Mouse (Mus musculus) ES-Bruce4 (cell line): ENCODE results near the gene Gapt.

Source experiments
- CTCF ChIP-seq: IDR thresholded peaks from one replicate; pipeline ENCODE4 v1.8.1; 2011; ENCODE audit warnings: low read depth, low read length
- POLR2A ChIP-seq: IDR thresholded peaks from one replicate; pipeline ENCODE4 v1.8.1; 2011; ENCODE audit warnings: low read length; ENCODE audit not compliant: insufficient read depth

- TF ChIP-seq CTCF (no peak), POLR2A (no peak)
Observed at GRCm38 (mm10) chr13:110342602-110343001, 14.4 kb downstream of the Gapt start.
